ENCODE assay signal across 13 mouse cellular contexts in the genomic region with DNA sequence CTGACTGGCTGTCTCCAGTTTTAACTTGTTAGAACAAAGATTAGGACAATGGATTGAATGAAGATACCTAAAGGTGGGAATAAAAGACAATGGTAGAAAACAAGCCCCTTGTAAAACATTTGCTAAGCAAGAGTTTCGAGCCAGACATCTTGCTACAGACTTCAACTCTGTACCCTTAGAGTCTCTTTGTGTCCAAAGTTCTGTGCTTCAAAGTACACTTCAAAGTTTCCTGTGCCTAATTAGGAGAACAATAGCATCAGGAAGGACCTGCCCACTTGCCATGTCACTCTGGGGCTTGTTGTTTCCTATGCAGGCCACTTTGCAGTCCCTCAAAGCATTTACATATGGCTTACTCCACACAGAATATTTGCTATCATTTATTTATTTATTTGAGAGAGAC. TPM values are rescaled to one million over a fixed set of nuclear protein-coding genes. Genes with fewer than 3 reads are reported as not detected.
A peak's percentile ranks its signal among the peaks of the same experiment; 100 is the strongest.
DNase-seq lines count a peak whose midpoint lies in the region; ATAC-seq lines count a peak whose summit lies in the region.
"Had no signal": no experiment of that assay in that cellular context is flagged by ENCODE, and none has a peak within 500 bp of the region (broad histone marks: within the 10 kb centered on the region; RNA-seq: fewer than 3 reads in every experiment).

No protein-coding gene starts in this region.

- ATAC-seq in liver, embryonic 13.5 days (ENCODE audit: low read depth) = no peak
- no peak for ATAC-seq in liver, embryonic 11.5 days (replicated peaks; ENCODE audit: low FRiP score)
- no peak for ATAC-seq in heart, embryonic 11.5 days (replicated peaks; ENCODE audit: insufficient number of reproducible peaks, low FRiP score, low TSS enrichment)

- 0 out of 2 replicates have a peak, but pooled peaks cover 4% of the 10 kb centered on the region for H3K36me3 ChIP-seq in liver, embryonic 13.5 days
- no peaks in the 10 kb centered on the region for H3K36me3 ChIP-seq in liver, embryonic 11.5 days (ENCODE audit: control insufficient read depth, insufficient read depth, low read length)
- H3K36me3 ChIP-seq in heart, embryonic 11.5 days (ENCODE audit: control insufficient read depth, insufficient read depth, low read length) = no peaks in the 10 kb centered on the region
- H3K36me3 ChIP-seq: limb, embryonic 15.5 days had no signal

- H3K9ac ChIP-seq in liver, embryonic 13.5 days = no peak overlapping the region
- no peak overlapping the region for H3K9ac ChIP-seq in liver, embryonic 11.5 days (ENCODE audit: low read depth, low read length)
- no peak overlapping the region for H3K9ac ChIP-seq in heart, embryonic 11.5 days (ENCODE audit: low read depth, low read length)
- H3K9ac ChIP-seq: limb, embryonic 15.5 days had no signal

- H3K4me2 ChIP-seq in liver, embryonic 13.5 days = no peak overlapping the region
- H3K4me2 ChIP-seq in liver, embryonic 11.5 days = no peak overlapping the region
- H3K4me2 ChIP-seq in heart, embryonic 11.5 days = no peak overlapping the region; the same call in 1 of the 2 replicates
- H3K4me2 ChIP-seq: limb, embryonic 15.5 days had no signal

- H3K4me1 ChIP-seq in liver, embryonic 13.5 days (replicated peaks) = peaks cover 50% of the 10 kb centered on the region
- H3K4me1 ChIP-seq in liver, embryonic 11.5 days (replicated peaks; ENCODE audit: control insufficient read depth, insufficient read depth, low read length) = peaks cover 27% of the 10 kb centered on the region
- peaks cover 42% of the 10 kb centered on the region for H3K4me1 ChIP-seq in heart, embryonic 11.5 days (ENCODE audit: control insufficient read depth, insufficient read depth, low read length)

- no peak for DNase-seq in liver, embryonic 13.5 days
- no peak for DNase-seq in liver, embryonic 11.5 days (ENCODE audit: low spot score)
- DNase-seq in R1 (ENCODE audit: low read depth, low spot score) = peak; percentile 92
- DNase-seq in kidney, postnatal 14 days = peak; percentile 51
- DNase-seq in right cerebral cortex, postnatal 25 days = no peak
- no peak for DNase-seq in thymus, adult 18-20 months
- no peak for DNase-seq in thymus, postnatal 4 days
- DNase-seq: adrenal gland, postnatal 36 days; cerebellum, adult 9-10 months; thymus, postnatal 36 days had no signal

- H3K4me3 ChIP-seq in liver, embryonic 13.5 days (replicated peaks) = no peak overlapping the region
- H3K4me3 ChIP-seq in liver, embryonic 11.5 days (ENCODE audit: low read depth, low read length) = no peak overlapping the region
- no peak overlapping the region for H3K4me3 ChIP-seq in heart, embryonic 11.5 days (ENCODE audit: low read depth, low read length)
- H3K4me3 ChIP-seq: hindbrain, embryonic 10.5 days; limb, embryonic 15.5 days had no signal

- H3K27me3 ChIP-seq in liver, embryonic 13.5 days = no peaks in the 10 kb centered on the region
- H3K27me3 ChIP-seq in liver, embryonic 11.5 days (replicated peaks; ENCODE audit: control insufficient read depth, insufficient read depth, low read length) = no peaks in the 10 kb centered on the region
- no peaks in the 10 kb centered on the region for H3K27me3 ChIP-seq in heart, embryonic 11.5 days (ENCODE audit: control insufficient read depth, insufficient read depth, low read length)
- H3K27me3 ChIP-seq: limb, embryonic 15.5 days had no signal

- H3K9me3 ChIP-seq in liver, embryonic 13.5 days (replicated peaks) = no peaks in the 10 kb centered on the region
- no peaks in the 10 kb centered on the region for H3K9me3 ChIP-seq in liver, embryonic 11.5 days (ENCODE audit: control insufficient read depth, low read length)
- H3K9me3 ChIP-seq in heart, embryonic 11.5 days (replicated peaks; ENCODE audit: control insufficient read depth, low read length) = no peaks in the 10 kb centered on the region
- H3K9me3 ChIP-seq: hindbrain, embryonic 10.5 days; limb, embryonic 15.5 days had no signal

- 74% methylated on average over 1 of the region's 1 CpGs for WGBS in liver, embryonic 13.5 days (ENCODE audit: insufficient replicate concordance)
- WGBS in liver, embryonic 11.5 days = 79% methylated on average over 1 of the region's 1 CpGs
- 70% methylated on average over 1 of the region's 1 CpGs for WGBS in heart, embryonic 11.5 days (ENCODE audit: insufficient replicate concordance)

- peak overlapping the region; percentile 32; the same call in 1 of the 2 replicates for H3K27ac ChIP-seq in liver, embryonic 13.5 days
- H3K27ac ChIP-seq in liver, embryonic 11.5 days (ENCODE audit: low read depth, low read length) = no peak overlapping the region; the same call in 1 of the 2 replicates
- H3K27ac ChIP-seq in heart, embryonic 11.5 days (ENCODE audit: low read depth, low read length) = peak overlapping the region; percentile 10
- H3K27ac ChIP-seq: hindbrain, embryonic 10.5 days; limb, embryonic 15.5 days had no signal

RNA-seq across cellular contexts. Expression of a gene that starts 33.3 kb away (rescaled TPM):
- polyA plus RNA-seq in liver, embryonic 13.5 days (2015; fragmentation: Nextera tagmentation; extraction: Ambion mirVana) = 30.6 and 33.7 TPM in 2 replicates
- polyA plus RNA-seq in liver, embryonic 11.5 days (2014; fragmentation: Nextera tagmentation; extraction: Ambion mirVana) = 49.7 and 54.4 TPM in 2 replicates
- polyA plus RNA-seq in heart, embryonic 11.5 days (2014; fragmentation: Nextera tagmentation; extraction: Ambion mirVana) = 40.6 and 47.4 TPM in 2 replicates

RNA-seq across cellular contexts. Expression of a gene that starts 33.4 kb away (rescaled TPM):
- 8.5 and 12.0 TPM in 2 replicates for polyA plus RNA-seq in liver, embryonic 13.5 days (2015; fragmentation: Nextera tagmentation; extraction: Ambion mirVana)
- polyA plus RNA-seq in liver, embryonic 11.5 days (2014; fragmentation: Nextera tagmentation; extraction: Ambion mirVana) = 29.8 and 31.3 TPM in 2 replicates
- 21.1 and 23.0 TPM in 2 replicates for polyA plus RNA-seq in heart, embryonic 11.5 days (2014; fragmentation: Nextera tagmentation; extraction: Ambion mirVana)

Comparison
In these comparisons a context has a peak if more than half of its experiments do, and no peak if none do; other contexts are left out.
1. DNase-seq: peak in R1 (single experiment) and kidney, postnatal 14 days (single experiment); none in liver, embryonic 13.5 days (single experiment), liver, embryonic 11.5 days (single experiment), right cerebral cortex, postnatal 25 days (single experiment), thymus, adult 18-20 months (0 of 2) and thymus, postnatal 4 days (single experiment).